Mouse (Mus musculus): ENCODE results near the gene Hbq1a.

DNA sequence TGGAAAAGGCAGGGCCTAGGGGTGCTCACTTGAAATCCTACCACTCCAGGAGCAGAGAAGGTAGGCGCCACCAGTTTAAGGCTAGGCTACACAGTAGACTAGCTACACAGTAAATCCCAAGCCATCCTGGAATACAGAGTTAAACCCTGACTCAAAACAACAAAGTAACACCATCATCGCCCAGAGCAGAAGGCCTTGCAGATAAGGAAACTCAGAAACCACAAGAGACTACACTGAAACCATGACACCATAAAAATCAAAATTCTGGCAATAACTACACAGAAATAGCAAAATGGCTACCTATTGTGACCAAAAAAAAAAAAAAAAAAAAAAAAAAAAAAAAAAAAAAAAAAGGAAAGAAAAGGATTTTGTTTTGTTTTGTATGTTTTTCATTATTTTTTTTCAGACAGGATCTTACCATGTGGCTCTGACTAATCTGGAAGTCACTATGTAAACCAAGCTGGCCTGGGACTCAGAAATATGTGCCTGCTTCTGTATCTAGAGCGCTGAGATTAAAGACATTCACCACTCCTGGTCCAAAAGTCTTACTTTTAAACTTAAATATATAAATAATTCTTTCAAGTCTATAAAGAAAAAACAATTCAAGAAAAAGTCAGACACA, 34.6 kb upstream of the Hbq1a start:
- peak; percentile 81; the same call in 1 of the 3 replicates for TF ChIP-seq GATA1 (IDR thresholded peaks at IDR 0.05; ENCODE audit: borderline replicate concordance, low read length)
- no peak for TF ChIP-seq FLI1 (IDR thresholded peaks at IDR 0.05; ENCODE audit: low read length)
